Mouse (Mus musculus) midbrain, embryonic 15.5 days (tissue): ENCODE measurements at regions not wholly inside any gene's neighbourhood (a gene's known extent, or its start where the extent isn't known, plus 50 kb on each side); places are given as distances from the start of the nearest gene placed in this dataset.

Source experiments
- ATAC-seq: fragments of 200-750 bp; cut with Nextera tagmentation; replicated peaks from 2 replicates; pipeline ENCODE4 v1.8.0; 2017; ENCODE audit warnings: moderate TSS enrichment
- H3K27ac ChIP-seq: fragments of 300-500 bp; sonication (generic); 2 replicates; pipeline ENCODE4 v1.5.1; 2015; ENCODE audit warnings: mild to moderate bottlenecking, inconsistent platforms
- H3K27me3 ChIP-seq: fragments of 300-500 bp; sonication (generic); replicated peaks from 2 replicates; pipeline ENCODE4 v1.6.1; 2015; ENCODE audit warnings: inconsistent platforms
- H3K36me3 ChIP-seq: fragments of 300-500 bp; sonication (generic); replicated peaks from 2 replicates; pipeline ENCODE4 v1.6.1; 2015; ENCODE audit warnings: inconsistent platforms
- H3K4me1 ChIP-seq: fragments of 300-500 bp; sonication (generic); 2 replicates; pipeline ENCODE4 v1.6.1; 2015; ENCODE audit warnings: inconsistent platforms
- H3K4me2 ChIP-seq: fragments of 300-500 bp; sonication (generic); 2 replicates; pipeline ENCODE4 v1.6.1; 2015; ENCODE audit warnings: inconsistent platforms, mild to moderate bottlenecking, moderate library complexity
- H3K4me3 ChIP-seq: fragments of 300-500 bp; sonication (generic); 2 replicates; pipeline ENCODE4 v1.5.1; 2015; ENCODE audit warnings: mild to moderate bottlenecking, inconsistent platforms
- H3K9ac ChIP-seq: fragments of 300-500 bp; sonication (generic); 2 replicates; pipeline ENCODE4 v1.6.1; 2015; ENCODE audit warnings: mild to moderate bottlenecking, inconsistent platforms
- H3K9me3 ChIP-seq: fragments of 300-500 bp; sonication (generic); 2 replicates; pipeline ENCODE4 v1.6.1; 2016; ENCODE audit warnings: inconsistent platforms
- WGBS: fragments of 180-500 bp; shearing (Covaris S2); methylation state at CpG from one replicate; pipeline ENCODE4 v1.1.7; 2015; ENCODE audit warnings: mixed read lengths; 5-methylcytosine and 5-hydroxymethylcytosine counted together

- H3K4me3 ChIP-seq, result no peak overlapping the region
- 0 out of 2 replicates have a peak, but pooled peaks cover 5% of the 10 kb centered on the region for H3K4me1 ChIP-seq
- no peak overlapping the region for H3K4me2 ChIP-seq
- H3K9me3 ChIP-seq, result no peaks in the 10 kb centered on the region
- no peak for ATAC-seq
- no peaks in the 10 kb centered on the region for H3K27me3 ChIP-seq
- H3K9ac ChIP-seq, result no peak overlapping the region
- H3K36me3 ChIP-seq, result no peaks in the 10 kb centered on the region
- no peak overlapping the region for H3K27ac ChIP-seq
- WGBS, result 85% methylated on average over 6 of the region's 6 CpGs
Measured at GRCm38 (mm10) chr2:51682177-51682576, 54.9 kb downstream of the Tas2r134 start.

GRCm38 (mm10) chr2:51682745-51683144 lies 55.4 kb downstream of the Tas2r134 start:
- Histone ChIP-seq H3K4me2 (no peak overlapping the region), H3K9me3 (no peaks in the 10 kb centered on the region), H3K9ac (no peak overlapping the region), H3K4me1 (0 out of 2 replicates have a peak, but pooled peaks cover 5% of the 10 kb centered on the region), H3K36me3 (no peaks in the 10 kb centered on the region), H3K4me3 (no peak overlapping the region), H3K27ac (no peak overlapping the region), H3K27me3 (no peaks in the 10 kb centered on the region)
- no peak for ATAC-seq
- WGBS, result 81% methylated on average over 4 of the region's 4 CpGs

GRCm38 (mm10) chr2:51705110-51705509 lies 77.8 kb downstream of the Tas2r134 start:
- Histone ChIP-seq H3K4me1 (peaks cover 3% of the 10 kb centered on the region; the same call in 1 of the 2 replicates), H3K4me2 (no peak overlapping the region), H3K9ac (no peak overlapping the region), H3K4me3 (no peak overlapping the region), H3K27ac (no peak overlapping the region), H3K27me3 (no peaks in the 10 kb centered on the region), H3K9me3 (no peaks in the 10 kb centered on the region), H3K36me3 (no peaks in the 10 kb centered on the region)
- WGBS, result 63% methylated on average over 5 of the region's 5 CpGs
- ATAC-seq, result no peak

- no peak for ATAC-seq
- H3K4me3 ChIP-seq, result no peak overlapping the region
- no peaks in the 10 kb centered on the region for H3K9me3 ChIP-seq
- no peaks in the 10 kb centered on the region for H3K36me3 ChIP-seq
- H3K27ac ChIP-seq, result no peak overlapping the region
- H3K27me3 ChIP-seq, result no peaks in the 10 kb centered on the region
- WGBS, result 85% methylated on average over 2 of the region's 2 CpGs
- H3K4me1 ChIP-seq, result peaks cover 3% of the 10 kb centered on the region; the same call in 1 of the 2 replicates
- H3K9ac ChIP-seq, result no peak overlapping the region
- no peak overlapping the region for H3K4me2 ChIP-seq
Measured at GRCm38 (mm10) chr2:51708701-51709100, 81.4 kb downstream of the Tas2r134 start.

- WGBS, result 95% methylated on average over 7 of the region's 7 CpGs
Measured at GRCm38 (mm10) chr2:51712611-51713010, 85.3 kb downstream of the Tas2r134 start.

GRCm38 (mm10) chr2:51730805-51731204 lies 103.5 kb downstream of the Tas2r134 start:
- Histone ChIP-seq H3K27ac (no peak overlapping the region), H3K27me3 (peaks cover 3% of the 10 kb centered on the region; the same call in 1 of the 2 replicates), H3K9me3 (no peaks in the 10 kb centered on the region), H3K36me3 (no peaks in the 10 kb centered on the region), H3K9ac (no peak overlapping the region), H3K4me1 (no peaks in the 10 kb centered on the region), H3K4me3 (no peak overlapping the region), H3K4me2 (no peak overlapping the region)
- ATAC-seq, result no peak
- WGBS, result 63% methylated on average over 3 of the region's 3 CpGs

More at GRCm38 (mm10) chr2:51712611-51713010, 85.3 kb downstream of the Tas2r134 start:
- Histone ChIP-seq H3K9me3 (no peaks in the 10 kb centered on the region), H3K4me1 (no peaks in the 10 kb centered on the region), H3K9ac (no peak overlapping the region), H3K27me3 (no peaks in the 10 kb centered on the region), H3K4me2 (no peak overlapping the region), H3K36me3 (no peaks in the 10 kb centered on the region), H3K27ac (no peak overlapping the region), H3K4me3 (no peak overlapping the region)
- ATAC-seq, result no peak

- Histone ChIP-seq H3K4me3 (no peak overlapping the region), H3K4me2 (no peak overlapping the region), H3K36me3 (no peaks in the 10 kb centered on the region), H3K9ac (no peak overlapping the region), H3K9me3 (no peaks in the 10 kb centered on the region), H3K27me3 (peaks cover 4% of the 10 kb centered on the region), H3K4me1 (no peaks in the 10 kb centered on the region), H3K27ac (no peak overlapping the region)
- ATAC-seq, result 0 out of 2 replicates have a peak, but pooled peaks have one; percentile 37
- WGBS, result 40% methylated on average over 4 of the region's 4 CpGs
Measured at GRCm38 (mm10) chr2:51731703-51732102, 104.4 kb downstream of the Tas2r134 start.

GRCm38 (mm10) chr2:51732355-51732754 lies 105.0 kb downstream of the Tas2r134 start:
- Histone ChIP-seq H3K27ac (no peak overlapping the region), H3K4me2 (no peak overlapping the region), H3K27me3 (peaks cover 4% of the 10 kb centered on the region), H3K36me3 (no peaks in the 10 kb centered on the region), H3K9me3 (no peaks in the 10 kb centered on the region), H3K4me3 (no peak overlapping the region), H3K9ac (no peak overlapping the region), H3K4me1 (no peaks in the 10 kb centered on the region)
- WGBS, result 40% methylated on average over 2 of the region's 2 CpGs
- no peak for ATAC-seq

- no peak overlapping the region for H3K27ac ChIP-seq
- H3K36me3 ChIP-seq, result no peaks in the 10 kb centered on the region
- no peak; the same call in 1 of the 2 replicates for ATAC-seq
- no peak overlapping the region for H3K4me3 ChIP-seq
- H3K9ac ChIP-seq, result no peak overlapping the region
- H3K9me3 ChIP-seq, result no peaks in the 10 kb centered on the region
- H3K27me3 ChIP-seq, result peaks cover 4% of the 10 kb centered on the region
- no peak overlapping the region for H3K4me2 ChIP-seq
- WGBS, result 21% methylated on average over 3 of the region's 3 CpGs
- no peaks in the 10 kb centered on the region for H3K4me1 ChIP-seq
Measured at GRCm38 (mm10) chr2:51733218-51733617, 105.9 kb downstream of the Tas2r134 start.

GRCm38 (mm10) chr2:51736452-51736851 lies 109.1 kb downstream of the Tas2r134 start:
- Histone ChIP-seq H3K4me1 (no peaks in the 10 kb centered on the region), H3K4me2 (no peak overlapping the region), H3K27ac (no peak overlapping the region), H3K4me3 (no peak overlapping the region), H3K9ac (no peak overlapping the region), H3K27me3 (peaks cover 4% of the 10 kb centered on the region), H3K36me3 (no peaks in the 10 kb centered on the region), H3K9me3 (no peaks in the 10 kb centered on the region)
- 87% methylated on average over 4 of the region's 4 CpGs for WGBS
- no peak for ATAC-seq

- Histone ChIP-seq H3K27me3 (no peaks in the 10 kb centered on the region), H3K9ac (no peak overlapping the region), H3K4me3 (no peak overlapping the region), H3K36me3 (no peaks in the 10 kb centered on the region), H3K4me1 (peaks cover 10% of the 10 kb centered on the region), H3K4me2 (no peak overlapping the region), H3K9me3 (no peaks in the 10 kb centered on the region), H3K27ac (no peak overlapping the region)
- WGBS, result 34% methylated on average over 7 of the region's 7 CpGs
- peak; percentile 73 for ATAC-seq
Measured at GRCm38 (mm10) chr2:51747675-51748319, 120.5 kb downstream of the Tas2r134 start.

GRCm38 (mm10) chr2:51749247-51749646 lies 121.9 kb downstream of the Tas2r134 start:
- no peaks in the 10 kb centered on the region for H3K9me3 ChIP-seq
- H3K27ac ChIP-seq, result no peak overlapping the region
- H3K27me3 ChIP-seq, result no peaks in the 10 kb centered on the region
- ATAC-seq, result no peak
- H3K4me3 ChIP-seq, result no peak overlapping the region
- no peaks in the 10 kb centered on the region for H3K36me3 ChIP-seq
- no peak overlapping the region for H3K4me2 ChIP-seq
- WGBS, result 47% methylated on average over 3 of the region's 3 CpGs
- H3K9ac ChIP-seq, result no peak overlapping the region
- peaks cover 23% of the 10 kb centered on the region for H3K4me1 ChIP-seq

GRCm38 (mm10) chr2:51752941-51753564 lies 125.7 kb downstream of the Tas2r134 start:
- H3K27ac ChIP-seq, result peak overlapping the region; percentile 56
- peak; percentile 89 for ATAC-seq
- H3K36me3 ChIP-seq, result no peaks in the 10 kb centered on the region
- H3K4me3 ChIP-seq, result no peak overlapping the region
- peaks cover 18% of the 10 kb centered on the region for H3K4me1 ChIP-seq
- H3K4me2 ChIP-seq, result peak overlapping the region; percentile 24
- H3K9ac ChIP-seq, result no peak overlapping the region
- no peaks in the 10 kb centered on the region for H3K27me3 ChIP-seq
- H3K9me3 ChIP-seq, result no peaks in the 10 kb centered on the region
- 13% methylated on average over 12 of the region's 12 CpGs for WGBS
